Mouse (Mus musculus): ENCODE data around the gene Scgb1a1. TPM values are rescaled to one million over a fixed set of nuclear protein-coding genes. Genes with fewer than 3 reads are reported as not detected.

Gene Scgb1a1
- total RNA-seq, 4 experiments from 2014 or later: not detected

- no peak for DNase-seq (ENCODE audit: low spot score in 2 of 2)
Measured at GRCm38 (mm10) chr19:9043123-9043522, 44.6 kb downstream of the Scgb1a1 start.

GRCm38 (mm10) chr19:9041074-9041473, 46.7 kb downstream of the Scgb1a1 start:
- DNase-seq (ENCODE audit: low spot score in 2 of 2): no peak

GRCm38 (mm10) chr19:9040649-9041048, 47.1 kb downstream of the Scgb1a1 start:
- DNase-seq (ENCODE audit: low spot score in 2 of 2): no peak

GRCm38 (mm10) chr19:9039928-9040327, 47.8 kb downstream of the Scgb1a1 start:
- DNase-seq (ENCODE audit: low spot score in 2 of 2): no peak

GRCm38 (mm10) chr19:9039266-9039665, 48.5 kb downstream of the Scgb1a1 start:
- DNase-seq (ENCODE audit: low spot score in 2 of 2): no peak

GRCm38 (mm10) chr19:9038136-9038535, 49.6 kb downstream of the Scgb1a1 start:
- no peak for DNase-seq (ENCODE audit: low spot score in 2 of 2)

GRCm38 (mm10) chr19:9035101-9035500, 52.7 kb downstream of the Scgb1a1 start:
- no peak for DNase-seq (ENCODE audit: low spot score in 2 of 2)

GRCm38 (mm10) chr19:9034480-9034879, 53.3 kb downstream of the Scgb1a1 start:
- DNase-seq (ENCODE audit: low spot score in 2 of 2): no peak

Other genes starting within 250 kb of the Scgb1a1 start
- not detected for gene Gng3, start 248.8 kb downstream of the Scgb1a1 start, total RNA-seq (2022)
- gene Lrrn4cl, start 237.2 kb downstream of the Scgb1a1 start, total RNA-seq (2022): 1 to 10 TPM; 5.3 to 8.8 (median 7.0) TPM
- gene Ubxn1, start 216.5 kb downstream of the Scgb1a1 start, total RNA-seq (2022): 100 to 1,000 TPM; 207 to 248 (median 231) TPM
- gene Uqcc3, start 207.0 kb downstream of the Scgb1a1 start, total RNA-seq (2022): 10 to 100 TPM; 58.7 to 74.6 (median 65.3) TPM
- gene Lbhd1, start 204.2 kb downstream of the Scgb1a1 start, total RNA-seq (2022): 1 to 10 TPM in 2 of 4 experiments, under 1 TPM in 2; 0.54 to 7.3 (median 1.7) TPM
- gene Gm49403, start 204.0 kb downstream of the Scgb1a1 start, total RNA-seq (2022): not detected
- gene 1810009A15Rik, start 199.1 kb downstream of the Scgb1a1 start, total RNA-seq (2022): 10 to 100 TPM; 13.8 to 16.3 (median 15.9) TPM
- gene Gm49416, start 199.0 kb downstream of the Scgb1a1 start, total RNA-seq (2022): 1 to 10 TPM in 3 of 4 experiments, not detected in 1; 2.6 to 5.7 (median 2.9) TPM
- gene Ints5, start 195.0 kb downstream of the Scgb1a1 start, total RNA-seq (2022): 10 to 100 TPM; 10.3 to 13.0 (median 11.3) TPM
- gene Ganab, start 189.9 kb downstream of the Scgb1a1 start, total RNA-seq (2022): 10 to 100 TPM; 15.2 to 20.1 (median 18.9) TPM
- gene B3gat3, start 167.6 kb downstream of the Scgb1a1 start, total RNA-seq (2022): 10 to 100 TPM; 36.8 to 39.0 (median 38.1) TPM
- gene Rom1, start 158.6 kb downstream of the Scgb1a1 start, total RNA-seq (2022): 1 to 10 TPM; 7.2 to 9.4 (median 8.7) TPM
- 1 to 10 TPM; 3.5 to 4.7 (median 4.3) TPM for gene Eml3, start 158.4 kb downstream of the Scgb1a1 start, total RNA-seq (2022)
- 10 to 100 TPM; 21.0 to 25.7 (median 23.4) TPM for gene Mta2, start 146.1 kb downstream of the Scgb1a1 start, total RNA-seq (2022)
- 10 to 100 TPM in 1 of 4 experiments, 1 to 10 TPM in 3; 7.8 to 11.8 (median 9.0) TPM for gene Tut1, start 134.1 kb downstream of the Scgb1a1 start, total RNA-seq (2022)
- gene Eef1g, start 120.9 kb downstream of the Scgb1a1 start, total RNA-seq (2022): 100 to 1,000 TPM; 411 to 454 (median 425) TPM
- gene Ahnak, start 98.7 kb downstream of the Scgb1a1 start, total RNA-seq (2022): 100 to 1,000 TPM; 249 to 267 (median 253) TPM
- gene Asrgl1, start 47.7 kb upstream of the Scgb1a1 start, total RNA-seq (2022): 10 to 100 TPM; 33.7 to 48.2 (median 36.1) TPM